Comparison of ENCODE assay signal across 9 mouse cellular contexts in the genomic region with DNA sequence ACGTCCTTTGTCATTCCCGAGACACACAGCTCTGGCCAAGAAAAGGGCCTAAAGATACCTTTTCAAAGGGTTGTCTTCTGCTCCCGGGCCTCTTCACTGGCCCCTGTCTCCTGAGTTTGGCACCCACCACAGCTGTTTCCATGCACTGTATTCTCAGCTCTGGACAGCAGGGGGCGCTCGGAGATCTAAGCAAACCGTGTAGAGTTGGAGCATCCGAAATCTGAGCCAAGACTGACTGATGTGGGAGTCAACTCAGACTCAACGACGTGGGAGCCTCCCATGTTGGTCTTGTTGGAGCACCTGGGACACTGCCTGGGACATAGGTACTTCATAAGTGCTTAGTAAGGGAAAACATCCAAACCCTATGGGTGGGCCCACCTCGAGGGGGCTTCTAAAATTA. TPM values are rescaled to one million over a fixed set of nuclear protein-coding genes. Genes with fewer than 3 reads are reported as not detected.
DNase-seq lines count a peak whose midpoint lies in the region; ATAC-seq and TF ChIP-seq lines count a peak whose summit lies in the region.
"Had no signal": no experiment of that assay in that cellular context is flagged by ENCODE, and none has a peak within 500 bp of the region (broad histone marks: within the 10 kb centered on the region; RNA-seq: fewer than 3 reads in every experiment).

No protein-coding gene starts in this region.

- no peak overlapping the region for H3K27ac ChIP-seq in cerebellum, adult 2 months (ENCODE audit: insufficient read depth, low read length)
- H3K27ac ChIP-seq in hindbrain, embryonic 13.5 days = no peak overlapping the region
- H3K27ac ChIP-seq: macrophage had no signal

- H3K27me3 ChIP-seq in cerebellum, adult 2 months (ENCODE audit: control insufficient read depth, insufficient read depth, low read length) = no peaks in the 10 kb centered on the region
- 0 out of 2 replicates have a peak, but pooled peaks cover 3% of the 10 kb centered on the region for H3K27me3 ChIP-seq in hindbrain, embryonic 13.5 days

- peaks cover 19% of the 10 kb centered on the region for H3K36me3 ChIP-seq in hindbrain, embryonic 13.5 days

- 11% methylated on average over 10 of the region's 10 CpGs for WGBS in cerebellum, adult 2 months
- 12% methylated on average over 10 of the region's 10 CpGs for WGBS in hindbrain, embryonic 13.5 days

- no peak overlapping the region for H3K4me3 ChIP-seq in cerebellum, adult 2 months (replicated peaks; ENCODE audit: insufficient read depth, low read depth, low read length)
- H3K4me3 ChIP-seq in hindbrain, embryonic 13.5 days = no peak overlapping the region

- no peak overlapping the region for H3K4me2 ChIP-seq in hindbrain, embryonic 13.5 days

- no peak overlapping the region for H3K9ac ChIP-seq in hindbrain, embryonic 13.5 days

- TF ChIP-seq POLR2A in cerebellum, adult 2 months (IDR thresholded peaks at IDR 0.05; ENCODE audit: borderline replicate concordance, insufficient read depth, low read length) = no peak

- TF ChIP-seq CTCF in cerebellum, adult 2 months (IDR thresholded peaks at IDR 0.05; ENCODE audit: borderline replicate concordance, insufficient read depth, low read depth, low read length) = peak; percentile 88

- H3K9me3 ChIP-seq in hindbrain, embryonic 13.5 days = no peaks in the 10 kb centered on the region

- ATAC-seq in frontal cortex, adult (ENCODE audit: low TSS enrichment) = peak; percentile 71
- 0 out of 2 replicates have a peak, but pooled peaks have one; percentile 32 for ATAC-seq in hindbrain, embryonic 13.5 days (ENCODE audit: low FRiP score)

- H3K4me1 ChIP-seq in cerebellum, adult 2 months (ENCODE audit: control insufficient read depth, insufficient read depth, low read length) = peaks cover 6% of the 10 kb centered on the region
- H3K4me1 ChIP-seq in hindbrain, embryonic 13.5 days (replicated peaks) = no peaks in the 10 kb centered on the region

- DNase-seq in NIH3T3 (ENCODE audit: low read depth) = peak; percentile 91
- DNase-seq in cerebellum, adult 2 months = peak; percentile 72 to 77
- DNase-seq in layer of hippocampus, postnatal 10 days (ENCODE audit: low spot score in 2 of 2) = peak; percentile 94 to 96
- peak; percentile 93 for DNase-seq in lung, postnatal 10 days
- peak; percentile 92 for DNase-seq in retina, embryonic 14.5 days (ENCODE audit: low spot score)
- DNase-seq in thymus, postnatal 25 days = peak; percentile 85

RNA-seq across cellular contexts. Expression of a gene that starts 10.1 kb away (rescaled TPM):
- 65.3 and 67.5 TPM in 2 replicates for polyA plus RNA-seq in cerebellum, adult 2 months (2012; rRNA removed)
- 135 and 150 TPM in 2 replicates for polyA plus RNA-seq in hindbrain, embryonic 13.5 days (2015; fragmentation: Nextera tagmentation; extraction: Ambion mirVana)
- total RNA-seq in layer of hippocampus, postnatal 10 days (2021) = 10 to 100 TPM; 70.7 to 82.3 TPM

RNA-seq across cellular contexts. Expression of a gene that starts 10.4 kb away (rescaled TPM):
- polyA plus RNA-seq in cerebellum, adult 2 months (2012; rRNA removed) = 2,746 and 2,917 TPM in 2 replicates
- polyA plus RNA-seq in hindbrain, embryonic 13.5 days (2015; fragmentation: Nextera tagmentation; extraction: Ambion mirVana) = 1,116 and 1,159 TPM in 2 replicates
- 100 to 1,000 TPM; 930 to 997 TPM for total RNA-seq in layer of hippocampus, postnatal 10 days (2021)

RNA-seq across cellular contexts. Expression of a gene that starts 10.6 kb away (rescaled TPM):
- 1.1 and 1.9 TPM in 2 replicates for polyA plus RNA-seq in cerebellum, adult 2 months (2012; rRNA removed)
- 5.2 and 6.0 TPM in 2 replicates for polyA plus RNA-seq in hindbrain, embryonic 13.5 days (2015; fragmentation: Nextera tagmentation; extraction: Ambion mirVana)
- under 1 TPM in 1 of 2 experiments, not detected in 1; 0.51 TPM for total RNA-seq in layer of hippocampus, postnatal 10 days (2021)
- polyA plus RNA-seq: macrophage had no signal

RNA-seq across cellular contexts. Expression of a gene that starts 31.0 kb away (rescaled TPM):
- 8.1 and 8.2 TPM in 2 replicates for polyA plus RNA-seq in cerebellum, adult 2 months (2012; rRNA removed)
- 8.9 and 11.0 TPM in 2 replicates for polyA plus RNA-seq in hindbrain, embryonic 13.5 days (2015; fragmentation: Nextera tagmentation; extraction: Ambion mirVana)
- 10 to 100 TPM in 1 of 2 experiments, 1 to 10 TPM in 1; 9.0 to 13.1 TPM for total RNA-seq in layer of hippocampus, postnatal 10 days (2021)

RNA-seq across cellular contexts. Expression of a gene that starts 57.7 kb away (rescaled TPM):
- polyA plus RNA-seq in cerebellum, adult 2 months (2012; rRNA removed) = 1.8 and 2.0 TPM in 2 replicates
- polyA plus RNA-seq in hindbrain, embryonic 13.5 days (2015; fragmentation: Nextera tagmentation; extraction: Ambion mirVana) = 4.2 and 5.9 TPM in 2 replicates
- 1 to 10 TPM; 4.2 to 4.8 TPM for total RNA-seq in layer of hippocampus, postnatal 10 days (2021)
